Comparison of ENCODE assay signal across 14 mouse cellular contexts in genomic region chr12:27150871-27151853, GRCm38 (mm10).
DNase-seq lines count a peak whose midpoint lies in the region; ATAC-seq and TF ChIP-seq lines count a peak whose summit lies in the region.
"Had no signal": no experiment of that assay in that cellular context is flagged by ENCODE, and none has a peak within 500 bp of the region (broad histone marks: within the 10 kb centered on the region; RNA-seq: fewer than 3 reads in every experiment).

No protein-coding gene starts in this region.

- no peaks in the 10 kb centered on the region for H3K36me3 ChIP-seq in midbrain, embryonic 10.5 days
- H3K36me3 ChIP-seq in midbrain, postnatal 0 days (ENCODE audit: insufficient read depth, low read length) = no peaks in the 10 kb centered on the region
- no peaks in the 10 kb centered on the region for H3K36me3 ChIP-seq in forebrain, embryonic 11.5 days (ENCODE audit: control insufficient read depth, insufficient read depth, low read length)
- no peaks in the 10 kb centered on the region for H3K36me3 ChIP-seq in limb, embryonic 10.5 days
- no peaks in the 10 kb centered on the region for H3K36me3 ChIP-seq in neural tube, embryonic 14.5 days (ENCODE audit: control insufficient read depth, insufficient read depth, low read length)
- H3K36me3 ChIP-seq: liver, embryonic 15.5 days had no signal

- WGBS in midbrain, embryonic 10.5 days = 4% methylated on average over 13 of the region's 13 CpGs
- 13% methylated on average over 13 of the region's 13 CpGs for WGBS in midbrain, postnatal 0 days
- 4% methylated on average over 13 of the region's 13 CpGs for WGBS in forebrain, embryonic 11.5 days
- 28% methylated on average over 13 of the region's 13 CpGs for WGBS in limb, embryonic 10.5 days
- 8% methylated on average over 13 of the region's 13 CpGs for WGBS in neural tube, embryonic 14.5 days

- no peak for ATAC-seq in midbrain, postnatal 0 days (ENCODE audit: low FRiP score)
- ATAC-seq in forebrain, embryonic 11.5 days (replicated peaks; ENCODE audit: low FRiP score) = peak; percentile 93
- peak; percentile 50; the same call in 1 of the 2 replicates for ATAC-seq in neural tube, embryonic 14.5 days (ENCODE audit: low read depth)
- ATAC-seq: inflammation-experienced regulatory T-cells, adult 6 months had no signal

- DNase-seq in midbrain, embryonic 10.5 days (ENCODE audit: low spot score) = peak; percentile 85
- no peak for DNase-seq in midbrain, postnatal 0 days (ENCODE audit: low spot score)
- peak; percentile 86 for DNase-seq in forebrain, embryonic 11.5 days (ENCODE audit: low spot score)
- peak; percentile 45 for DNase-seq in limb, embryonic 10.5 days (ENCODE audit: low spot score)
- DNase-seq in adrenal gland, adult 8-10 months = no peak
- DNase-seq in heart, postnatal 10 days = no peak
- no peak for DNase-seq in lung, postnatal 25 days (ENCODE audit: low spot score)
- DNase-seq: heart, adult 18-20 months; layer of hippocampus, adult 9-11 months; right cerebral cortex, postnatal 4 days; thymus, adult 2 months had no signal

- peak overlapping the region; percentile 92 for H3K27ac ChIP-seq in midbrain, embryonic 10.5 days (replicated peaks)
- no peak overlapping the region for H3K27ac ChIP-seq in midbrain, postnatal 0 days (ENCODE audit: low read depth, low read length)
- H3K27ac ChIP-seq in forebrain, embryonic 11.5 days (ENCODE audit: low read depth, low read length) = peak overlapping the region; percentile 91
- peak overlapping the region; percentile 90 for H3K27ac ChIP-seq in limb, embryonic 10.5 days
- peak overlapping the region; percentile 39; the same call in 1 of the 2 replicates for H3K27ac ChIP-seq in neural tube, embryonic 14.5 days (ENCODE audit: low read depth, low read length)
- H3K27ac ChIP-seq: liver, embryonic 15.5 days had no signal

- intact Hi-C loops in heart, postnatal 10 days (cut with DNase I) = no loop called here

- H3K4me3 ChIP-seq in midbrain, embryonic 10.5 days = peak overlapping the region; percentile 32
- H3K4me3 ChIP-seq in midbrain, postnatal 0 days (ENCODE audit: low read depth, low read length) = no peak overlapping the region
- no peak overlapping the region for H3K4me3 ChIP-seq in forebrain, embryonic 11.5 days (ENCODE audit: low read depth, low read length)
- peak overlapping the region; percentile 13; the same call in 1 of the 2 replicates for H3K4me3 ChIP-seq in limb, embryonic 10.5 days
- no peak overlapping the region for H3K4me3 ChIP-seq in neural tube, embryonic 14.5 days (ENCODE audit: low read depth, low read length)
- H3K4me3 ChIP-seq: liver, embryonic 15.5 days had no signal

- peaks cover 71% of the 10 kb centered on the region for H3K4me1 ChIP-seq in midbrain, embryonic 10.5 days
- H3K4me1 ChIP-seq in midbrain, postnatal 0 days (ENCODE audit: insufficient read depth, low read length) = no peaks in the 10 kb centered on the region
- peaks cover 36% of the 10 kb centered on the region for H3K4me1 ChIP-seq in forebrain, embryonic 11.5 days (replicated peaks; ENCODE audit: control insufficient read depth, insufficient read depth, low read length)
- H3K4me1 ChIP-seq in limb, embryonic 10.5 days = peaks cover 52% of the 10 kb centered on the region
- H3K4me1 ChIP-seq in neural tube, embryonic 14.5 days (ENCODE audit: control insufficient read depth, insufficient read depth, low read length) = peaks cover 20% of the 10 kb centered on the region; the same call in 1 of the 2 replicates
- H3K4me1 ChIP-seq: liver, embryonic 15.5 days had no signal

- no peak overlapping the region for H3K4me2 ChIP-seq in midbrain, postnatal 0 days (ENCODE audit: low read depth, low read length, poor library complexity, severe bottlenecking)
- peak overlapping the region; percentile 34; the same call in 1 of the 2 replicates for H3K4me2 ChIP-seq in forebrain, embryonic 11.5 days (ENCODE audit: low read depth, low read length, severe bottlenecking)
- no peak overlapping the region for H3K4me2 ChIP-seq in neural tube, embryonic 14.5 days (ENCODE audit: low read depth, low read length)
- H3K4me2 ChIP-seq: liver, embryonic 15.5 days had no signal

- no peak for TF ChIP-seq CTCF in midbrain, postnatal 0 days (IDR thresholded peaks at IDR 0.05)

- no peaks in the 10 kb centered on the region for H3K9me3 ChIP-seq in midbrain, embryonic 10.5 days (replicated peaks)
- no peaks in the 10 kb centered on the region for H3K9me3 ChIP-seq in midbrain, postnatal 0 days (ENCODE audit: low read length)
- H3K9me3 ChIP-seq in forebrain, embryonic 11.5 days (ENCODE audit: control insufficient read depth, low read length) = no peaks in the 10 kb centered on the region
- no peaks in the 10 kb centered on the region for H3K9me3 ChIP-seq in limb, embryonic 10.5 days (replicated peaks)
- no peaks in the 10 kb centered on the region for H3K9me3 ChIP-seq in neural tube, embryonic 14.5 days (ENCODE audit: control insufficient read depth, low read length)
- H3K9me3 ChIP-seq: liver, embryonic 15.5 days had no signal

- no peak overlapping the region for H3K9ac ChIP-seq in midbrain, postnatal 0 days (replicated peaks; ENCODE audit: low read length, poor library complexity, severe bottlenecking)
- H3K9ac ChIP-seq in forebrain, embryonic 11.5 days (ENCODE audit: low read length) = peak overlapping the region; percentile 21; the same call in 1 of the 2 replicates
- no peak overlapping the region for H3K9ac ChIP-seq in neural tube, embryonic 14.5 days (replicated peaks; ENCODE audit: low read depth, low read length)
- H3K9ac ChIP-seq: liver, embryonic 15.5 days had no signal

- H3K27me3 ChIP-seq in midbrain, embryonic 10.5 days (ENCODE audit: low read depth, poor library complexity, severe bottlenecking) = no peaks in the 10 kb centered on the region
- H3K27me3 ChIP-seq in midbrain, postnatal 0 days (ENCODE audit: insufficient read depth, low read length) = no peaks in the 10 kb centered on the region
- H3K27me3 ChIP-seq in forebrain, embryonic 11.5 days (ENCODE audit: control insufficient read depth, insufficient read depth, low read length) = no peaks in the 10 kb centered on the region
- H3K27me3 ChIP-seq in limb, embryonic 10.5 days (ENCODE audit: low read depth, poor library complexity, severe bottlenecking) = no peaks in the 10 kb centered on the region
- H3K27me3 ChIP-seq in neural tube, embryonic 14.5 days (ENCODE audit: control insufficient read depth, insufficient read depth, low read length) = no peaks in the 10 kb centered on the region
- H3K27me3 ChIP-seq: liver, embryonic 15.5 days had no signal

Comparison
In these comparisons a context has a peak if more than half of its experiments do, and no peak if none do; other contexts are left out.
1. DNase-seq: peak in midbrain, embryonic 10.5 days (single experiment), forebrain, embryonic 11.5 days (single experiment) and limb, embryonic 10.5 days (single experiment); none in midbrain, postnatal 0 days (single experiment), adrenal gland, adult 8-10 months (single experiment), heart, postnatal 10 days (0 of 2) and lung, postnatal 25 days (single experiment).
2. H3K4me3 ChIP-seq: peak in midbrain, embryonic 10.5 days (single experiment) and limb, embryonic 10.5 days (single experiment); none in midbrain, postnatal 0 days (single experiment), forebrain, embryonic 11.5 days (single experiment) and neural tube, embryonic 14.5 days (single experiment).